Mouse (Mus musculus) macrophage (primary cell): ENCODE results near the gene Stxbp3. TPM values are rescaled to one million over a fixed set of nuclear protein-coding genes. Genes with fewer than 3 reads are reported as not detected.
"Not testable (repeated sequence)": the region's sequence is repeated elsewhere in the genome, so short reads cannot be mapped to it uniquely, and the experiment has no call there.

Experiments used
- H3K27ac ChIP-seq: fragments of 350-480 bp; formaldehyde crosslinking; 2 replicates; pipeline ENCODE4 v1.9.0; 2021
- H3K36me3 ChIP-seq: fragments of 350-480 bp; formaldehyde crosslinking; 2 replicates; pipeline ENCODE4 v1.9.0; 2021; ENCODE audit errors: inconsistent target
- H3K4me3 ChIP-seq: fragments of 350-480 bp; formaldehyde crosslinking; 2 replicates; pipeline ENCODE4 v1.9.0; 2021; ENCODE audit errors: inconsistent target
- H3K79me2 ChIP-seq: fragments of 350-480 bp; formaldehyde crosslinking; 2 replicates; pipeline ENCODE4 v1.9.0; 2021; ENCODE audit errors: inconsistent target
- WGBS: methylation state at CpG from one replicate; pipeline ENCODE4 v1.1.7; 2026; ENCODE audit warnings: inconsistent platforms; ENCODE audit not compliant: missing documents; 5-methylcytosine and 5-hydroxymethylcytosine counted together
- polyA plus RNA-seq: library from polyadenylated mRNA; stranded (reverse); fragments of 250-400 nt; gene quantifications from 3 replicates; pipeline ENCODE4 v1.2.4, GENCODE M21; 2018; ENCODE audit warnings: inconsistent platforms

Gene Stxbp3
- polyA plus RNA-seq, 1 experiment from 2014 or later: 73.9 TPM

DNA sequence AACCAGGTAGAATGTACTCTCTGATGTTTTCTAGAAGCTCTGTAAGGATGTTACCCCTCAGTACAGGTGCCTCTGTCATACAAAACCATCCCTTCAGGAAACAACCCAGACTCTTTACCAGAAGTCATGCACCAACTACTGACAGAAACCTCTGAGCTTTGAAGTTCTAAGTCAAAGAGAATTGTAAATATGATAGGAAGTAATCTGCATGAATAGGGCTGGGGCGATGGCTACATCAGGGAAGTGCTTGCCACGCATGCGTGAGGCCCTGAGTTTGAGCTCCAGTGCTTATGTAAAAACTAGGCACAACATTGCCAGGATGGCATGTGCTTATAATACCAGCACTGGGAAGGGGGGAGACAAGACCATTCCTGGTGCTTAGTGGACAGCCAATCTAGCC, 25.4 kb upstream of the Stxbp3 start:
- WGBS: 82% methylated on average over 3 of the region's 3 CpGs
- Histone ChIP-seq H3K4me3 (no peak overlapping the region), H3K36me3 (no peaks in the 10 kb centered on the region), H3K27ac (peak overlapping the region; percentile 78), H3K79me2 (no peaks in the 10 kb centered on the region)

DNA sequence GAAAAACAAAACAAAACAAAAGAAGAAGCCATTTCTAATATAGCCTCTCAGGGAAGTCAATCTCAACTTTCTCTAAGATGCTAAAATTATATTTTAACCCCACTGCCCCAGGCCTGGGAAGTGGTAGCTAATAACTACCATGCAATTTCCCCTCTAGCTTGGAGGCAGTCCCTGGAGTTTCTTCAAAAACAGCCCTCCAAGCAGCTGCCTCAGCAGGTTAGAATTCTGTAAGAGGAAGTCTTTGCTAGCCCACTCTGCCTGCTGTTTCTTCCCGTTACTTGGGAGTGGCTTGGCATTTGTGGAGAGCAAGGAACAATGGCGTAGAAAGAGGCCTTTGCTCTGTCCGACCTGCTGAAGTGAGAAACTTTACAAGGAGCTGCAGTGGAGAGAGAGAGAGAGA, 24.8 kb upstream of the Stxbp3 start:
- Histone ChIP-seq H3K79me2 (no peaks in the 10 kb centered on the region), H3K27ac (peak overlapping the region; percentile 78), H3K36me3 (no peaks in the 10 kb centered on the region), H3K4me3 (no peak overlapping the region)
- 0% methylated on average over 3 of the region's 3 CpGs for WGBS

DNA sequence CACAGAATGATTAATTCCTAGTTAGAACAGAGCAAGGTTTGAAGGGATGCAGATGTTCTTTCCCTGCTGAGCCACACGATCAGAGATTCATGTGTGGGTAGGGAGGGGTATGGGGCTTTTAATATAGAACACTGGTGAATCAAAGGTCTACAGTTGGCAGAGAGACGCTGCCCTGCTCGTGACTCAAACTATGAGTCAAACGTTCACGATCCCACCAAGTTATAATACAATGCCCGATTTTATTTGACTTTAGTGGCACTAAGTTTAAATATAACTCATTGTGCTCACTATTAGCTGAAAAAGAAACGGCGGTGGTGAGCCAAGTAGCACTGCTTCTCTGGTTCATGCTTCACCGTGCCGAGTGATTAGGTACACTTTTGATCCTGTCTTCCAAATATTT, 22.8 kb upstream of the Stxbp3 start:
- H3K36me3 ChIP-seq: no peaks in the 10 kb centered on the region
- H3K27ac ChIP-seq: no peak overlapping the region
- 95% methylated on average over 10 of the region's 10 CpGs for WGBS
- H3K4me3 ChIP-seq: no peak overlapping the region
- H3K79me2 ChIP-seq: no peaks in the 10 kb centered on the region

DNA sequence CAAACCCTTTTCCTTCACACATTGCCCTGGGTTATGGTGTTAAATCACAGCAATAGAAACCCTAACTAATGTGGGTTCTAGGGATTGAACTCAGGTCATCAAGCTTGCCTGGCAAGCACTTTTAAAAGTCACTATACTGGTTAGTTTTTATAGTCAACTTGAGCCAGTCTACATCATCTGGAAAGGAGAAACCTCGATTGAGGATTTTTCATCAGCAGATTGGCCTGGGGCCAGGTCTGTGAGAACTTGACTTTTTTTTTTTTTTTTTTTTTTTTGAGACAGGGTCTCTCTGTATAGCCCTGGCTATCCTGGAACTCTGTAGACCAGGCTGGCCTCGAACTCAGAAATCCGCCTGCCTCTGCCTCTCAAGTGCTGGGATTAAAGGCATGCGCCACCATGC, 22.0 kb upstream of the Stxbp3 start:
- not testable (repeated sequence) for H3K79me2 ChIP-seq, H3K4me3 ChIP-seq, H3K36me3 ChIP-seq, H3K27ac ChIP-seq
- WGBS: 81% methylated on average over 4 of the region's 4 CpGs

GRCm38 (mm10) chr3:108860786-108861185, 20.5 kb upstream of the Stxbp3 start:
- WGBS: 53% methylated on average over 2 of the region's 2 CpGs
- no peak overlapping the region for H3K27ac ChIP-seq
- no peaks in the 10 kb centered on the region for H3K79me2 ChIP-seq
- H3K4me3 ChIP-seq: no peak overlapping the region
- no peaks in the 10 kb centered on the region for H3K36me3 ChIP-seq

DNA sequence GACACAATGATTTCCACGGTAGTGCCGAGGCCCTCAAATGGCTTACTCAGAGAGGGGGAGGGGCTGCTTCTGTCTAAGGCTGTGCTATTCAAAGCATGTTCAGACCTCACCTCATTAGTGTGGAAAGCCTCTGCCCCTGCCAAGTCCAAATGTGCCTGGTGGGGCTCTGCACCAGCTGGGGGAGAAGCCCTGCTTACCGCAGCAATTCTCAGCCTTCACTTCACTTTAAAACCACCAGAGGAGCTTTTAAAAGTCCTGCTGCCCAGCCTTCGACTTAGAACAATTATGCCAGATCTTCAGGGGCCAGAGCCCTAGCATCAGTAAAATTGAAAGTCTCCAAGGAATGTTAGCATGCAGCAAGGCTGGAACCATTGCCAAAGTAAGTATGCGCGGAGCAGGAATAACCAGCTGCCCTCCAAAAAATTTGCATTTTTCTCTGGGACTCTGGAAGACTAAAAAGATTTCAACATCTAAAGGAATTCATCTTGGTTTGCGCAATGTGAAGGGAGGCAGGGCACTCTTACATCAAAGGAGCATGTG, 18.0 kb upstream of the Stxbp3 start:
- 64% methylated on average over 7 of the region's 7 CpGs for WGBS
- Histone ChIP-seq H3K36me3 (no peaks in the 10 kb centered on the region), H3K79me2 (no peaks in the 10 kb centered on the region), H3K27ac (peak overlapping the region; percentile 15; the same call in 1 of the 2 replicates), H3K4me3 (no peak overlapping the region)

GRCm38 (mm10) chr3:108857714-108858113, 17.4 kb upstream of the Stxbp3 start:
- no peaks in the 10 kb centered on the region for H3K36me3 ChIP-seq
- peak overlapping the region; percentile 15; the same call in 1 of the 2 replicates for H3K27ac ChIP-seq
- H3K4me3 ChIP-seq: no peak overlapping the region
- no peaks in the 10 kb centered on the region for H3K79me2 ChIP-seq
- WGBS: 100% methylated on average over 1 of the region's 1 CpGs

DNA sequence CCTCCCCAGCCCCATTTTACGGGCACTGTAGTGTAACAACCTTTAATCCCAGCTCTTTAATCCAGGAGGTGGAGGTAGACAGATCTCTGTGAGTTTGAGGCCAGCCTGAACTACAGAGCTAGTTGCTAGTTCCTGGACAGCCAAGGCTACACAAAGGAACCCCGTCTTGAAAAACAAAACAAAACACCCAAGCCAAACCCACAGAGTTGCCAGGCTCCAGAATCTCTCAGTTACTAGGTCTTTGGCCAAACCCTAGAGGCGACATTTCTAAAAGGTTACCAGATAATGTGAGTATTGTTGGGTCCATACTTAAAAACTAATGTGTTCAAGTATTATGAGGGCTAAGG, 16.8 kb upstream of the Stxbp3 start:
- Histone ChIP-seq H3K36me3 (no peaks in the 10 kb centered on the region), H3K79me2 (no peaks in the 10 kb centered on the region), H3K4me3 (no peak overlapping the region), H3K27ac (no peak overlapping the region)
- WGBS: 72% methylated on average over 3 of the region's 3 CpGs

- no peaks in the 10 kb centered on the region for H3K79me2 ChIP-seq
- peak overlapping the region; percentile 83 for H3K27ac ChIP-seq
- 78% methylated on average over 8 of the region's 8 CpGs for WGBS
- no peaks in the 10 kb centered on the region for H3K36me3 ChIP-seq
- no peak overlapping the region for H3K4me3 ChIP-seq
These were observed 16.2 kb upstream of the Stxbp3 start for GRCm38 (mm10) chr3:108856386-108857123.

DNA sequence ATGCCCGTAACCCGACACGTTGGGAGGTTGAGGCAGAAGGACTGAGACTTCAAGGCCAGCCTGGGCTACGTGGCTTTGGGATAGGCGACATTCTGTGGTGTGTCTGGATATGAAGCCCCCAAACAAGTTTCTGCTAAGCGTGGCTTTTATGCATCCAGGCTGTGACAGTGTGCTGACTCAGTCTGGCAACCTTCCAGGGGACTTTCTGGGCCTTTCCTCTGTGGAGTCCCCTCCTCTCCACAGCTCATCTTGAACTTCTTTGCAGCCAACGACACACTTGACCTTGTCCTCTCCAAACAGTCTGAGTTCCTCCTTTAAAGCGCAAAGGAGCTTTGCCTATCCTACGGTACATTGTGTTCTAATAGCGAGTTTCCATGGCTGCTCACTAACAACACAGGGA, 15.5 kb upstream of the Stxbp3 start:
- H3K36me3 ChIP-seq: no peaks in the 10 kb centered on the region
- 48% methylated on average over 10 of the region's 10 CpGs for WGBS
- H3K27ac ChIP-seq: peak overlapping the region; percentile 83
- H3K79me2 ChIP-seq: no peaks in the 10 kb centered on the region
- H3K4me3 ChIP-seq: no peak overlapping the region

GRCm38 (mm10) chr3:108855371-108855770, 15.0 kb upstream of the Stxbp3 start:
- no peak overlapping the region for H3K4me3 ChIP-seq
- H3K36me3 ChIP-seq: no peaks in the 10 kb centered on the region
- no peaks in the 10 kb centered on the region for H3K79me2 ChIP-seq
- peak overlapping the region; percentile 83 for H3K27ac ChIP-seq
- WGBS: 26% methylated on average over 12 of the region's 12 CpGs

GRCm38 (mm10) chr3:108853266-108853665, 12.9 kb upstream of the Stxbp3 start:
- Histone ChIP-seq H3K27ac (no peak overlapping the region), H3K36me3 (no peaks in the 10 kb centered on the region), H3K4me3 (no peak overlapping the region), H3K79me2 (no peaks in the 10 kb centered on the region)
- 67% methylated on average over 1 of the region's 1 CpGs for WGBS

GRCm38 (mm10) chr3:108851996-108852697, 11.8 kb upstream of the Stxbp3 start:
- 81% methylated on average over 6 of the region's 6 CpGs for WGBS
- Histone ChIP-seq H3K36me3 (no peaks in the 10 kb centered on the region), H3K4me3 (no peak overlapping the region), H3K79me2 (no peaks in the 10 kb centered on the region), H3K27ac (no peak overlapping the region)

- Histone ChIP-seq H3K4me3 (no peak overlapping the region), H3K36me3 (no peaks in the 10 kb centered on the region), H3K79me2 (no peaks in the 10 kb centered on the region), H3K27ac (no peak overlapping the region)
- 92% methylated on average over 2 of the region's 3 CpGs for WGBS
These were observed 11.2 kb upstream of the Stxbp3 start for GRCm38 (mm10) chr3:108851554-108851953.

DNA sequence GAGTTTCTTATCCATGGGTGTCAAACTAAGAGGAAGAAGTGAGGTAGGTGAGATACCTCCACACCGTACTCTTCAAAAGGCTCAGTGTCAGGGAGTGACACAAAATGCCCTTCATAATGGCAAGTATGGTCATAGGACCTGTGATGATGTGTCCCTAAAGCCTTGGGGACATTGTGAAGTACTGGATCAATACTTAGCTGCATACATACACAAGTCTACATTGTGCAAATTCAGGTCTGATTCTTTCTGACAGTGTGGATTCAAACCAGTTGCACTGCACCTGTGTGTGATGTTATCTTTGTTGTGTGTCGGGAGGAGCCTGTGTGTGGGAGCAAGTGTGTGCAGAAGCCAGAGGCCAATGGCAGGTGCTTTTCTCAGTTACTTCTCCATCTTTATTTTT, 10.7 kb upstream of the Stxbp3 start:
- H3K36me3 ChIP-seq: no peaks in the 10 kb centered on the region
- peak overlapping the region; percentile 41 for H3K27ac ChIP-seq
- 58% methylated on average over 2 of the region's 2 CpGs for WGBS
- H3K4me3 ChIP-seq: no peak overlapping the region
- H3K79me2 ChIP-seq: no peaks in the 10 kb centered on the region
